Mouse (Mus musculus): ENCODE measurements at regions not wholly inside any gene's neighbourhood (a gene's known extent, or its start where the extent isn't known, plus 50 kb on each side); places are given as distances from the start of the nearest gene placed in this dataset.

GRCm38 (mm10) chr13:70149899-70150184, 347.6 kb downstream of the Med10 start:
- Histone ChIP-seq H3K4me3 (ENCODE audit: low read depth, low read length) (no peak overlapping the region), H3K27me3 (ENCODE audit: control insufficient read depth, insufficient read depth, low read length) (no peaks in the 10 kb centered on the region), H3K36me3 (ENCODE audit: control insufficient read depth, insufficient read depth, low read length) (no peaks in the 10 kb centered on the region), H3K27ac (ENCODE audit: insufficient read depth, low read depth, low read length) (no peak overlapping the region), H3K4me1 (ENCODE audit: control insufficient read depth, insufficient read depth, insufficient read length, low read length) (no peaks in the 10 kb centered on the region)
- TF ChIP-seq CTCF (IDR thresholded peaks at IDR 0.05; ENCODE audit: extremely low read depth, insufficient read length, insufficient replicate concordance, low read depth, low read length) (no peak), POLR2A (IDR thresholded peaks at IDR 0.05; ENCODE audit: low read depth, low read length) (no peak)
- 46% methylated on average over 10 of the region's 10 CpGs for WGBS

- no peaks in the 10 kb centered on the region for H3K27me3 ChIP-seq (ENCODE audit: control insufficient read depth, insufficient read depth, low read length)
- TF ChIP-seq CTCF (IDR thresholded peaks at IDR 0.05; ENCODE audit: extremely low read depth, insufficient read length, insufficient replicate concordance, low read depth, low read length) (no peak), POLR2A (IDR thresholded peaks at IDR 0.05; ENCODE audit: low read depth, low read length) (no peak)
- H3K36me3 ChIP-seq (ENCODE audit: control insufficient read depth, insufficient read depth, low read length) = no peaks in the 10 kb centered on the region
- no peaks in the 10 kb centered on the region for H3K4me1 ChIP-seq (ENCODE audit: control insufficient read depth, insufficient read depth, insufficient read length, low read length)
- WGBS = 50% methylated on average over 8 of the region's 8 CpGs
- no peak overlapping the region for H3K4me3 ChIP-seq (ENCODE audit: low read depth, low read length)
- H3K27ac ChIP-seq (ENCODE audit: insufficient read depth, low read depth, low read length) = no peak overlapping the region
Measured at GRCm38 (mm10) chr13:70153062-70153461, 350.9 kb downstream of the Med10 start.

GRCm38 (mm10) chr13:70155596-70155995, 353.4 kb downstream of the Med10 start:
- Histone ChIP-seq H3K4me1 (ENCODE audit: control insufficient read depth, insufficient read depth, insufficient read length, low read length) (no peaks in the 10 kb centered on the region), H3K27ac (ENCODE audit: insufficient read depth, low read depth, low read length) (no peak overlapping the region), H3K36me3 (ENCODE audit: control insufficient read depth, insufficient read depth, low read length) (no peaks in the 10 kb centered on the region), H3K27me3 (ENCODE audit: control insufficient read depth, insufficient read depth, low read length) (no peaks in the 10 kb centered on the region), H3K4me3 (ENCODE audit: low read depth, low read length) (no peak overlapping the region)
- 69% methylated on average over 5 of the region's 5 CpGs for WGBS
- no peak for TF ChIP-seq CTCF (IDR thresholded peaks at IDR 0.05; ENCODE audit: extremely low read depth, insufficient read length, insufficient replicate concordance, low read depth, low read length)
- no peak for TF ChIP-seq POLR2A (IDR thresholded peaks at IDR 0.05; ENCODE audit: low read depth, low read length)

GRCm38 (mm10) chr13:70156975-70157588, 354.9 kb downstream of the Med10 start:
- Histone ChIP-seq H3K27me3 (ENCODE audit: control insufficient read depth, insufficient read depth, low read length) (no peaks in the 10 kb centered on the region), H3K4me3 (ENCODE audit: low read depth, low read length) (no peak overlapping the region), H3K4me1 (ENCODE audit: control insufficient read depth, insufficient read depth, insufficient read length, low read length) (no peaks in the 10 kb centered on the region), H3K27ac (ENCODE audit: insufficient read depth, low read depth, low read length) (no peak overlapping the region), H3K36me3 (ENCODE audit: control insufficient read depth, insufficient read depth, low read length) (no peaks in the 10 kb centered on the region)
- WGBS = 85% methylated on average over 8 of the region's 8 CpGs
- TF ChIP-seq POLR2A (IDR thresholded peaks at IDR 0.05; ENCODE audit: low read depth, low read length) = no peak
- TF ChIP-seq CTCF (IDR thresholded peaks at IDR 0.05; ENCODE audit: extremely low read depth, insufficient read length, insufficient replicate concordance, low read depth, low read length) = no peak

GRCm38 (mm10) chr13:70159065-70159464, 356.9 kb downstream of the Med10 start:
- Histone ChIP-seq H3K4me3 (ENCODE audit: low read depth, low read length) (no peak overlapping the region), H3K27ac (ENCODE audit: insufficient read depth, low read depth, low read length) (no peak overlapping the region; the same call in 1 of the 2 replicates), H3K36me3 (ENCODE audit: control insufficient read depth, insufficient read depth, low read length) (no peaks in the 10 kb centered on the region), H3K27me3 (ENCODE audit: control insufficient read depth, insufficient read depth, low read length) (no peaks in the 10 kb centered on the region), H3K4me1 (ENCODE audit: control insufficient read depth, insufficient read depth, insufficient read length, low read length) (no peaks in the 10 kb centered on the region)
- TF ChIP-seq POLR2A (IDR thresholded peaks at IDR 0.05; ENCODE audit: low read depth, low read length) (no peak), CTCF (IDR thresholded peaks at IDR 0.05; ENCODE audit: extremely low read depth, insufficient read length, insufficient replicate concordance, low read depth, low read length) (no peak)
- WGBS = 77% methylated on average over 3 of the region's 3 CpGs

GRCm38 (mm10) chr13:70159604-70160003, 357.4 kb downstream of the Med10 start:
- 64% methylated on average over 6 of the region's 6 CpGs for WGBS
- Histone ChIP-seq H3K27me3 (ENCODE audit: control insufficient read depth, insufficient read depth, low read length) (no peaks in the 10 kb centered on the region), H3K36me3 (ENCODE audit: control insufficient read depth, insufficient read depth, low read length) (no peaks in the 10 kb centered on the region), H3K27ac (ENCODE audit: insufficient read depth, low read depth, low read length) (peak overlapping the region; percentile 22; the same call in 1 of the 2 replicates), H3K4me3 (ENCODE audit: low read depth, low read length) (peak overlapping the region; percentile 21; the same call in 1 of the 2 replicates), H3K4me1 (ENCODE audit: control insufficient read depth, insufficient read depth, insufficient read length, low read length) (no peaks in the 10 kb centered on the region)
- TF ChIP-seq POLR2A (IDR thresholded peaks at IDR 0.05; ENCODE audit: low read depth, low read length) (no peak), CTCF (IDR thresholded peaks at IDR 0.05; ENCODE audit: extremely low read depth, insufficient read length, insufficient replicate concordance, low read depth, low read length) (no peak)

GRCm38 (mm10) chr13:70162115-70162514, 359.9 kb downstream of the Med10 start:
- H3K27ac ChIP-seq (ENCODE audit: insufficient read depth, low read depth, low read length) = no peak overlapping the region
- H3K36me3 ChIP-seq (ENCODE audit: control insufficient read depth, insufficient read depth, low read length) = no peaks in the 10 kb centered on the region
- TF ChIP-seq POLR2A (IDR thresholded peaks at IDR 0.05; ENCODE audit: low read depth, low read length) (no peak), CTCF (IDR thresholded peaks at IDR 0.05; ENCODE audit: extremely low read depth, insufficient read length, insufficient replicate concordance, low read depth, low read length) (no peak)
- no peaks in the 10 kb centered on the region for H3K4me1 ChIP-seq (ENCODE audit: control insufficient read depth, insufficient read depth, insufficient read length, low read length)
- 91% methylated on average over 4 of the region's 4 CpGs for WGBS
- no peaks in the 10 kb centered on the region for H3K27me3 ChIP-seq (ENCODE audit: control insufficient read depth, insufficient read depth, low read length)
- no peak overlapping the region for H3K4me3 ChIP-seq (ENCODE audit: low read depth, low read length)

All from small intestine, adult 2 months (tissue).